28 mouse cellular contexts compared by ENCODE assay signal in the genomic region with DNA sequence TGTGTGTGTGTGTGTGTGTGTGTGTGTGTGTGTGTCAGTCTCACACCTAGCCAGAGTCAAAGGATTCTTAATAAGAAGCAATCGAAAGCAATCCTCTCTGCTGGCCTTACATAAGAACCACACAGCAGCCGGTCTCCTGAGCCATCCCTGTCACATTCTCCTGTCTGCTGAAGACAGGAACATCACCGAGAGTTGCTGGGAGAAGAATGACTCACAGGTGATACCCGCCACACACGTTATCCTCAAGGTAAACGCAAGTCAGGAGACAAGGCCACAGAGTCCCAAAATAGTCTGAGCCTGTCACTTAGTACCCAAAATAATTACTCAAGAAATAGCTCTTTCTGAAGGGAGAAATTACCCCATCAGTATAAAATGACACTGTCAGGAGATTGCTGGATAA. TPM values are rescaled to one million over a fixed set of nuclear protein-coding genes. Genes with fewer than 3 reads are reported as not detected.
DNase-seq lines count a peak whose midpoint lies in the region; ATAC-seq and TF ChIP-seq lines count a peak whose summit lies in the region.
"Had no signal": no experiment of that assay in that cellular context is flagged by ENCODE, and none has a peak within 500 bp of the region (broad histone marks: within the 10 kb centered on the region; RNA-seq: fewer than 3 reads in every experiment).

No protein-coding gene starts in this region.

- 76% methylated on average over 6 of the region's 6 CpGs for WGBS in forebrain, embryonic 15.5 days
- 84% methylated on average over 6 of the region's 6 CpGs for WGBS in forebrain, embryonic 11.5 days

- intact Hi-C loops in left cerebral cortex, postnatal 10 days (cut with DNase I) = no loop called here

- H3K9ac ChIP-seq in forebrain, embryonic 15.5 days (replicated peaks) = no peak overlapping the region
- H3K9ac ChIP-seq in forebrain, embryonic 11.5 days (ENCODE audit: low read length) = no peak overlapping the region
- H3K9ac ChIP-seq: heart, embryonic 12.5 days; hindbrain, embryonic 15.5 days; kidney, embryonic 15.5 days; liver, postnatal 0 days; midbrain, embryonic 13.5 days; neural tube, embryonic 13.5 days had no signal

- no peaks in the 10 kb centered on the region for H3K9me3 ChIP-seq in forebrain, embryonic 15.5 days
- no peaks in the 10 kb centered on the region for H3K9me3 ChIP-seq in forebrain, embryonic 11.5 days (ENCODE audit: control insufficient read depth, low read length)
- H3K9me3 ChIP-seq: embryonic facial prominence, embryonic 10.5 days; heart, embryonic 12.5 days; hindbrain, embryonic 15.5 days; kidney, embryonic 15.5 days; limb, embryonic 10.5 days; midbrain, embryonic 13.5 days; neural tube, embryonic 13.5 days had no signal

- H3K27ac ChIP-seq in forebrain, embryonic 15.5 days (replicated peaks) = no peak overlapping the region
- no peak overlapping the region for H3K27ac ChIP-seq in forebrain, embryonic 11.5 days (ENCODE audit: low read depth, low read length)
- H3K27ac ChIP-seq: embryonic facial prominence, embryonic 10.5 days; hindbrain, embryonic 15.5 days; kidney, embryonic 15.5 days; limb, embryonic 10.5 days; midbrain, embryonic 13.5 days; neural tube, embryonic 13.5 days had no signal

- H3K4me2 ChIP-seq in forebrain, embryonic 15.5 days (replicated peaks) = no peak overlapping the region
- H3K4me2 ChIP-seq in forebrain, embryonic 11.5 days (ENCODE audit: low read depth, low read length, severe bottlenecking) = no peak overlapping the region
- H3K4me2 ChIP-seq: heart, embryonic 12.5 days; hindbrain, embryonic 15.5 days; kidney, embryonic 15.5 days; midbrain, embryonic 13.5 days; neural tube, embryonic 13.5 days had no signal

- H3K4me3 ChIP-seq in forebrain, embryonic 15.5 days = no peak overlapping the region
- no peak overlapping the region for H3K4me3 ChIP-seq in forebrain, embryonic 11.5 days (ENCODE audit: low read depth, low read length)
- H3K4me3 ChIP-seq: embryonic facial prominence, embryonic 10.5 days; heart, embryonic 12.5 days; hindbrain, embryonic 15.5 days; kidney, embryonic 15.5 days; limb, embryonic 10.5 days; midbrain, embryonic 13.5 days; neural tube, embryonic 13.5 days had no signal

- no peak for DNase-seq in forebrain, embryonic 11.5 days (ENCODE audit: low spot score)
- DNase-seq in left cerebral cortex, adult 11 months (ENCODE audit: low spot score) = peak; percentile 42
- DNase-seq in left cerebral cortex, postnatal 10 days (ENCODE audit: extremely low spot score in 1 of 2, low spot score in 2 of 2) = no peak
- DNase-seq in brain, embryonic 14.5 days (ENCODE audit: low read depth) = peak; percentile 37
- DNase-seq in left cerebral cortex, adult 9 months (ENCODE audit: low spot score in 2 of 2) = peak; percentile 8 to 73
- no peak for DNase-seq in thymus, postnatal 14 days
- DNase-seq: B cell, adult 2 months; cerebellum, adult 11-12 months; gastrocnemius, postnatal 25 days; heart, postnatal 14 days; kidney, postnatal 4 days; layer of hippocampus, adult 9-11 months; liver, postnatal 0 days; lung, postnatal 10 days had no signal

- H3K36me3 ChIP-seq in forebrain, embryonic 15.5 days = no peaks in the 10 kb centered on the region
- H3K36me3 ChIP-seq in forebrain, embryonic 11.5 days (ENCODE audit: control insufficient read depth, insufficient read depth, low read length) = no peaks in the 10 kb centered on the region
- H3K36me3 ChIP-seq: embryonic facial prominence, embryonic 10.5 days; heart, embryonic 12.5 days; hindbrain, embryonic 15.5 days; kidney, embryonic 15.5 days; limb, embryonic 10.5 days; midbrain, embryonic 13.5 days; neural tube, embryonic 13.5 days had no signal

- no peaks in the 10 kb centered on the region for H3K27me3 ChIP-seq in forebrain, embryonic 15.5 days
- no peaks in the 10 kb centered on the region for H3K27me3 ChIP-seq in forebrain, embryonic 11.5 days (ENCODE audit: control insufficient read depth, insufficient read depth, low read length)
- H3K27me3 ChIP-seq: heart, embryonic 12.5 days; hindbrain, embryonic 15.5 days; kidney, embryonic 15.5 days; midbrain, embryonic 13.5 days; neural tube, embryonic 13.5 days had no signal

- TF ChIP-seq CTCF in brain, embryonic 14.5 days (IDR thresholded peaks at IDR 0.05; ENCODE audit: borderline replicate concordance, extremely low read depth, insufficient read depth, insufficient read length) = no peak

- 0 out of 2 replicates have a peak, but pooled peaks have one; percentile 32 for ATAC-seq in forebrain, embryonic 15.5 days (replicated peaks)
- no peak for ATAC-seq in forebrain, embryonic 11.5 days (replicated peaks; ENCODE audit: low FRiP score)
- ATAC-seq: intestine, embryonic 16.5 days; liver, postnatal 0 days; midbrain, embryonic 13.5 days had no signal

- no peaks in the 10 kb centered on the region for H3K4me1 ChIP-seq in forebrain, embryonic 15.5 days
- H3K4me1 ChIP-seq in forebrain, embryonic 11.5 days (replicated peaks; ENCODE audit: control insufficient read depth, insufficient read depth, low read length) = no peaks in the 10 kb centered on the region
- H3K4me1 ChIP-seq: heart, embryonic 12.5 days; hindbrain, embryonic 15.5 days; kidney, embryonic 15.5 days; midbrain, embryonic 13.5 days; neural tube, embryonic 13.5 days had no signal

- TF ChIP-seq POLR2A in brain, embryonic 14.5 days (IDR thresholded peaks at IDR 0.05; ENCODE audit: borderline replicate concordance, extremely low read depth, insufficient read depth, insufficient read length, poor library complexity, severe bottlenecking) = no peak

RNA-seq across cellular contexts. Expression of a gene that starts 43.9 kb away (rescaled TPM):
- polyA plus RNA-seq in forebrain, embryonic 15.5 days (2015; fragmentation: Nextera tagmentation; extraction: Ambion mirVana) = not detected in 2 replicates
- 0.87 and 1.00 TPM in 2 replicates for polyA plus RNA-seq in forebrain, embryonic 11.5 days (2014; fragmentation: Nextera tagmentation; extraction: Ambion mirVana)
- not detected for total RNA-seq in left cerebral cortex, postnatal 10 days (2021)
- 0.05 TPM in 1 of 2 replicates, not detected in the other for polyA plus RNA-seq in brain, embryonic 14.5 days (2012; rRNA removed)
- total RNA-seq: adrenal gland, adult 18-20 months; gastrocnemius, postnatal 25 days; liver, adult 2 months had no signal
- polyA plus RNA-seq: hindbrain, embryonic 15.5 days; liver, adult 2 months; thymus, postnatal 0 days had no signal

RNA-seq across cellular contexts. Expression of a gene that starts 53.8 kb away (rescaled TPM):
- not detected in 2 replicates for polyA plus RNA-seq in forebrain, embryonic 15.5 days (2015; fragmentation: Nextera tagmentation; extraction: Ambion mirVana)
- 0.16 and 0.19 TPM in 2 replicates for polyA plus RNA-seq in forebrain, embryonic 11.5 days (2014; fragmentation: Nextera tagmentation; extraction: Ambion mirVana)
- not detected for total RNA-seq in left cerebral cortex, postnatal 10 days (2021)
- polyA plus RNA-seq in brain, embryonic 14.5 days (2012; rRNA removed) = not detected in 2 replicates
- total RNA-seq: adrenal gland, adult 18-20 months; heart, postnatal 14 days; liver, adult 2 months had no signal
- polyA plus RNA-seq: embryonic facial prominence, embryonic 10.5 days; hindbrain, embryonic 15.5 days; intestine, embryonic 16.5 days; limb, embryonic 10.5 days; liver, adult 2 months; midbrain, embryonic 13.5 days; neural tube, embryonic 13.5 days; thymus, postnatal 0 days had no signal

RNA-seq across cellular contexts. Expression of a gene that starts 59.9 kb away (rescaled TPM):
- not detected in 2 replicates for polyA plus RNA-seq in forebrain, embryonic 15.5 days (2015; fragmentation: Nextera tagmentation; extraction: Ambion mirVana)
- not detected in 2 replicates for polyA plus RNA-seq in forebrain, embryonic 11.5 days (2014; fragmentation: Nextera tagmentation; extraction: Ambion mirVana)
- total RNA-seq in left cerebral cortex, postnatal 10 days (2021) = not detected
- not detected in 2 replicates for polyA plus RNA-seq in brain, embryonic 14.5 days (2012; rRNA removed)
- total RNA-seq: adrenal gland, adult 18-20 months; gastrocnemius, postnatal 25 days; heart, postnatal 14 days; liver, adult 2 months; megakaryocyte progenitor cell, adult 5-6 weeks had no signal
- polyA plus RNA-seq: embryonic facial prominence, embryonic 10.5 days; hindbrain, embryonic 15.5 days; intestine, embryonic 16.5 days; limb, embryonic 10.5 days; liver, adult 2 months; midbrain, embryonic 13.5 days; neural tube, embryonic 13.5 days; stomach, embryonic 16.5 days; thymus, postnatal 0 days had no signal

Comparison
In these comparisons a context has a peak if more than half of its experiments do, and no peak if none do; other contexts are left out.
1. DNase-seq: peak in left cerebral cortex, adult 11 months (single experiment), brain, embryonic 14.5 days (single experiment) and left cerebral cortex, adult 9 months (2 of 2); none in forebrain, embryonic 11.5 days (single experiment), left cerebral cortex, postnatal 10 days (0 of 2) and thymus, postnatal 14 days (single experiment).